Mouse (Mus musculus) lung, postnatal 0 days (tissue): ENCODE results near the gene Card6. TPM values are rescaled to one million over a fixed set of nuclear protein-coding genes. Genes with fewer than 3 reads are reported as not detected.

Source experiments
- ATAC-seq: fragments of 200-750 bp; cut with Nextera tagmentation; 2 replicates; pipeline ENCODE4 v1.8.0; 2017; ENCODE audit warnings: moderate library complexity
- DNase-seq: peaks from one replicate; pipeline ENCODE4 v3.0.0-alpha.2; 2016; ENCODE audit warnings: low spot score
- H3K27ac ChIP-seq: fragments of 300-500 bp; sonication (generic); 2 replicates; pipeline ENCODE4 v1.5.1; 2014; ENCODE audit warnings: antibody characterized with exemption, mild to moderate bottlenecking, low read length, mixed read lengths
- H3K27me3 ChIP-seq: fragments of 300-500 bp; sonication (generic); replicated peaks from 2 replicates; pipeline ENCODE4 v1.6.1; 2014; ENCODE audit warnings: low read length, mixed read lengths; ENCODE audit not compliant: insufficient read depth
- H3K36me3 ChIP-seq: fragments of 300-500 bp; sonication (generic); 2 replicates; pipeline ENCODE4 v1.6.1; 2014; ENCODE audit warnings: low read length, mixed read lengths; ENCODE audit not compliant: insufficient read depth
- H3K4me1 ChIP-seq: fragments of 300-500 bp; sonication (generic); 2 replicates; pipeline ENCODE4 v1.6.1; 2014; ENCODE audit warnings: antibody characterized with exemption, low read depth, low read length, mixed read lengths; ENCODE audit not compliant: insufficient read depth
- H3K4me2 ChIP-seq: fragments of 300-500 bp; sonication (generic); replicated peaks from 2 replicates; pipeline ENCODE4 v1.6.1; 2014; ENCODE audit warnings: low read depth, mild to moderate bottlenecking, low read length, moderate library complexity, mixed read lengths
- H3K4me3 ChIP-seq: fragments of 300-500 bp; sonication (generic); 2 replicates; pipeline ENCODE4 v1.5.1; 2014; ENCODE audit warnings: low read depth, low read length
- H3K9ac ChIP-seq: fragments of 300-500 bp; sonication (generic); replicated peaks from 2 replicates; pipeline ENCODE4 v1.6.1; 2014; ENCODE audit warnings: low read depth, mild to moderate bottlenecking
- H3K9me3 ChIP-seq: fragments of 300-500 bp; sonication (generic); 2 replicates; pipeline ENCODE4 v1.6.1; 2016; ENCODE audit warnings: low read length, mixed read lengths
- CTCF ChIP-seq: IDR thresholded peaks from 2 replicates; pipeline ENCODE4 v1.5.1; 2016; ENCODE audit warnings: antibody characterized with exemption, mild to moderate bottlenecking
- EP300 ChIP-seq: IDR thresholded peaks from 2 replicates; pipeline ENCODE4 v1.6.1; 2016; ENCODE audit warnings: antibody characterized with exemption, mild to moderate bottlenecking, control low read depth
- WGBS: fragments of 180-500 bp; shearing (Covaris S2); extraction: QIAGEN DNeasy Blood & Tissue Kit; methylation state at CpG from one replicate; pipeline ENCODE4 v1.1.7; 2014; 5-methylcytosine and 5-hydroxymethylcytosine counted together
- polyA plus RNA-seq: library from polyadenylated mRNA; unstranded; fragments of >200 nt; fragmentation: Nextera tagmentation; extraction: Ambion mirVana; gene quantifications from 2 replicates; pipeline ENCODE4 v1.2.1, GENCODE M21; 2015

Gene Card6
- polyA plus RNA-seq, 1 experiment from 2014 or later = 2.7 TPM

- 96% methylated on average over 4 of the region's 4 CpGs for WGBS
- H3K4me3 ChIP-seq = no peak overlapping the region
- TF ChIP-seq EP300 = no peak
These were observed 6.0 kb downstream of the Card6 start for GRCm38 (mm10) chr15:5102312-5102711.

DNA sequence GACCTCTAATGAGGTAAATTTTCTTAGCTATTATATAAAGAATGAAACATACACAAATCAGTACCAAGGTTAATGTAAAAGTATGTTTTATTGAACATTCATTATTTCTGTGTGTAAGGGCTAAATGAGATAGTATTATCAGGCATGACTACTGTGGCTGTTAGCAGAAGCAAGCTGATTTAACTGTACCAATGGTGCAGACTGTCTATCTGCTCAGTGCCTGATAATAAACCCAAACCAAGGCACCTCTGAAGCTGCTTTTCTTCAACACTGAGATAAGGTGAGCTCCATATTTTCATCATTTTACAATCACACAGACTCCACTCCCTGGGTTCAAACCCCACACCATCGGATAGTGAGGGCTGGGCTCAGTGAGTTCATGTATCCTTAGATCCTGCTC, 11.0 kb downstream of the Card6 start:
- H3K9ac ChIP-seq = no peak overlapping the region
- DNase-seq (no peak), ATAC-seq (no peak)
- no peak overlapping the region for H3K4me2 ChIP-seq
- no peak overlapping the region for H3K27ac ChIP-seq
- TF ChIP-seq CTCF (no peak), EP300 (no peak)
- no peaks in the 10 kb centered on the region for H3K9me3 ChIP-seq
- 96% methylated on average over 1 of the region's 1 CpGs for WGBS
- no peaks in the 10 kb centered on the region for H3K27me3 ChIP-seq
- H3K36me3 ChIP-seq = 0 out of 2 replicates have a peak, but pooled peaks cover 4% of the 10 kb centered on the region
- no peaks in the 10 kb centered on the region for H3K4me1 ChIP-seq
- H3K4me3 ChIP-seq = no peak overlapping the region

More at GRCm38 (mm10) chr15:5102312-5102711, 6.0 kb downstream of the Card6 start:
- DNase-seq = no peak
- Histone ChIP-seq H3K27me3 (no peaks in the 10 kb centered on the region), H3K27ac (no peak overlapping the region), H3K4me1 (no peaks in the 10 kb centered on the region), H3K36me3 (0 out of 2 replicates have a peak, but pooled peaks cover 4% of the 10 kb centered on the region), H3K4me2 (no peak overlapping the region), H3K9me3 (no peaks in the 10 kb centered on the region), H3K9ac (no peak overlapping the region)
- ATAC-seq = no peak

DNA sequence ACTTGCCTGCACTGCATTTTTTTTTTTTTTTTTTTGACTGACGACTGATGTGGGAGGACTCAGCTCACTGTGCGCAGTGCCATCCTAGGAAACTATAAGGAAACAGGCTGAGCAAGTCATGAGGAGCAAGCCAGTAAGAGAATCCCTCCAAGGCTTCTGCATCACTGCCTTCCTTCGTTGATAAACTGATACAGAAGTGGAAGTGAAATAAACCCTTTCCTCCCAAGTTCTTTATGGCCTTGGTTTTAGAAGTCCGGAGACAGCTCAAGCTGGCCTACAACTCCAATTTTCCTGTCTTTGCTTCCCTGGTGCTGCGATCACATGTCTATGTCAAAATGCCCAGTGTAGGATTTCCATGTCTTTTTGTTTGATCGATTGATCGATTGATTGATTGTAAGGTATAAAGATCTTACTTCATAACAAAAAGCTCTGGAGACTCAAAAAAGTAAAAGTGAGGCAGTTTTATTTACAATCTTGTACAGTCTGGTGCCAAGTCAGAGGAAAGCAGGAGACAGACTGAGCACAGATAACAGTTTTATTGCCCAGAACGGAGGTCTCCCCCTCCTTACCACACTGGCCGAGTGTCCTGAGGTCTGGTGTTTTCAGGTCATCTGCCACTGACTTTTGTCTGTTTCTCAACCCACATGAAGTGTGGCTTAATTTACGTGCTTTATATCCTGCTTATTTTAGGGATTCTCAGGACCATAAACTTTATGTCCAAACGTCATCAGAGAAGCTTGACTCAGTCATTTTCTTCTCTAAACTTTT, 12.6 kb downstream of the Card6 start:
- H3K27ac ChIP-seq = no peak overlapping the region
- TF ChIP-seq EP300 (no peak), CTCF (no peak)
- H3K36me3 ChIP-seq = 0 out of 2 replicates have a peak, but pooled peaks cover 4% of the 10 kb centered on the region
- H3K9me3 ChIP-seq = no peaks in the 10 kb centered on the region
- H3K27me3 ChIP-seq = no peaks in the 10 kb centered on the region
- DNase-seq (no peak), ATAC-seq (no peak)
- no peak overlapping the region for H3K4me2 ChIP-seq
- no peak overlapping the region for H3K9ac ChIP-seq
- no peak overlapping the region for H3K4me3 ChIP-seq
- H3K4me1 ChIP-seq = no peaks in the 10 kb centered on the region
- WGBS = 78% methylated on average over 11 of the region's 11 CpGs

GRCm38 (mm10) chr15:5090131-5090530, 18.2 kb downstream of the Card6 start:
- Histone ChIP-seq H3K36me3 (no peaks in the 10 kb centered on the region), H3K27ac (no peak overlapping the region), H3K9ac (no peak overlapping the region), H3K27me3 (no peaks in the 10 kb centered on the region), H3K4me1 (no peaks in the 10 kb centered on the region), H3K4me2 (no peak overlapping the region), H3K4me3 (no peak overlapping the region), H3K9me3 (no peaks in the 10 kb centered on the region)
- ATAC-seq = no peak
- 92% methylated on average over 10 of the region's 10 CpGs for WGBS
- TF ChIP-seq CTCF = no peak
- TF ChIP-seq EP300 = no peak
- no peak for DNase-seq

GRCm38 (mm10) chr15:5088850-5089608, 19.3 kb downstream of the Card6 start:
- DNase-seq = no peak
- 64% methylated on average over 7 of the region's 7 CpGs for WGBS

GRCm38 (mm10) chr15:5086162-5086561, 22.2 kb downstream of the Card6 start:
- no peaks in the 10 kb centered on the region for H3K4me1 ChIP-seq
- no peak overlapping the region for H3K4me2 ChIP-seq
- DNase-seq = peak; percentile 59
- no peaks in the 10 kb centered on the region for H3K27me3 ChIP-seq
- H3K36me3 ChIP-seq = no peaks in the 10 kb centered on the region
- H3K9me3 ChIP-seq = no peaks in the 10 kb centered on the region; the same call in 1 of the 2 replicates
- no peak overlapping the region for H3K9ac ChIP-seq
- TF ChIP-seq CTCF (peak; percentile 66), EP300 (no peak)
- 12% methylated on average over 2 of the region's 2 CpGs for WGBS
- no peak overlapping the region for H3K4me3 ChIP-seq
- no peak overlapping the region for H3K27ac ChIP-seq
- ATAC-seq = no peak

More at GRCm38 (mm10) chr15:5088850-5089608, 19.3 kb downstream of the Card6 start:
- TF ChIP-seq EP300 (no peak), CTCF (no peak)
- Histone ChIP-seq H3K9ac (no peak overlapping the region), H3K9me3 (no peaks in the 10 kb centered on the region; the same call in 1 of the 2 replicates), H3K27ac (no peak overlapping the region), H3K36me3 (no peaks in the 10 kb centered on the region), H3K4me3 (no peak overlapping the region), H3K4me2 (no peak overlapping the region), H3K4me1 (no peaks in the 10 kb centered on the region), H3K27me3 (no peaks in the 10 kb centered on the region)
- no peak for ATAC-seq
